Mouse (Mus musculus) midbrain, embryonic 12.5 days (tissue): ENCODE measurements around the gene Rsl1d1. TPM values are rescaled to one million over a fixed set of nuclear protein-coding genes. Genes with fewer than 3 reads are reported as not detected.
"Not testable (repeated sequence)": the region's sequence is repeated elsewhere in the genome, so short reads cannot be mapped to it uniquely, and the experiment has no call there.

Experiments used
- ATAC-seq: fragments of 200-750 bp; cut with Nextera tagmentation; 2 replicates; pipeline ENCODE4 v1.8.0; 2017; ENCODE audit warnings: low read depth, moderate TSS enrichment, moderate library complexity; ENCODE audit not compliant: low FRiP score
- H3K27ac ChIP-seq: fragments of 300-500 bp; sonication (generic); replicated peaks from 2 replicates; pipeline ENCODE4 v1.5.1; 2016; ENCODE audit warnings: mild to moderate bottlenecking
- H3K27me3 ChIP-seq: fragments of 300-500 bp; sonication (generic); 2 replicates; pipeline ENCODE4 v1.6.1; 2016; ENCODE audit warnings: mild to moderate bottlenecking
- H3K36me3 ChIP-seq: fragments of 300-500 bp; sonication (generic); 2 replicates; pipeline ENCODE4 v1.6.1; 2016
- H3K4me1 ChIP-seq: fragments of 300-500 bp; sonication (generic); 2 replicates; pipeline ENCODE4 v1.6.1; 2016
- H3K4me2 ChIP-seq: fragments of 300-500 bp; sonication (generic); replicated peaks from 2 replicates; pipeline ENCODE4 v1.6.1; 2016; ENCODE audit warnings: mild to moderate bottlenecking, moderate library complexity
- H3K4me3 ChIP-seq: fragments of 300-500 bp; sonication (generic); 2 replicates; pipeline ENCODE4 v1.5.1; 2016; ENCODE audit warnings: mild to moderate bottlenecking
- H3K9ac ChIP-seq: fragments of 300-500 bp; sonication (generic); replicated peaks from 2 replicates; pipeline ENCODE4 v1.6.1; 2016; ENCODE audit warnings: mild to moderate bottlenecking, moderate library complexity
- H3K9me3 ChIP-seq: fragments of 300-500 bp; sonication (generic); 2 replicates; pipeline ENCODE4 v1.6.1; 2016; ENCODE audit warnings: mild to moderate bottlenecking
- WGBS: fragments of 180-500 bp; shearing (Covaris S2); methylation state at CpG from one replicate; pipeline ENCODE4 v1.1.7; 2016; 5-methylcytosine and 5-hydroxymethylcytosine counted together
- microRNA-seq: library from miRNA; unstranded; fragments of <30 nt; microRNA quantifications from one replicate; pipeline ENCODE4, GENCODE M21; 2017
- polyA plus RNA-seq: library from polyadenylated mRNA; unstranded; fragments of >200 nt; fragmentation: Nextera tagmentation; extraction: Ambion mirVana; gene quantifications from 2 replicates; pipeline ENCODE4 v1.2.1, GENCODE M21; 2016

Gene Rsl1d1
- polyA plus RNA-seq, 1 experiment from 2014 or later = 209 TPM

- not testable (repeated sequence) for H3K4me3 ChIP-seq, H3K27ac ChIP-seq, H3K9me3 ChIP-seq, H3K9ac ChIP-seq, ATAC-seq, H3K27me3 ChIP-seq, H3K4me1 ChIP-seq, H3K4me2 ChIP-seq
- WGBS = 18% methylated on average over 56 of the region's 56 CpGs
- H3K36me3 ChIP-seq = peaks cover 52% of the 10 kb centered on the region
Measured at GRCm38 (mm10) chr16:11143706-11144483, 59.2 kb downstream of the Rsl1d1 start.

Small RNA genes within 50 kb of the gene (microRNA-seq; reads per million reads assigned to microRNA genes)
- gene Gm23935 = 123 reads per million, percentile 54 among the genes with 10 or more reads in this experiment

Other genes starting within 250 kb of the Rsl1d1 start
- gene Snn, start 142.4 kb downstream of the Rsl1d1 start, polyA plus RNA-seq = 106 and 113 TPM in 2 replicates
- gene Litaf, start 137.2 kb downstream of the Rsl1d1 start, polyA plus RNA-seq = 39.5 and 42.4 TPM in 2 replicates
- gene Txndc11, start 68.7 kb downstream of the Rsl1d1 start, polyA plus RNA-seq = 30.5 and 31.5 TPM in 2 replicates
- 103 and 106 TPM in 2 replicates for gene Zc3h7a, start 26.9 kb downstream of the Rsl1d1 start, polyA plus RNA-seq
- gene Gspt1, start 51.0 kb upstream of the Rsl1d1 start, polyA plus RNA-seq = 92.9 and 106 TPM in 2 replicates
- not detected in 2 replicates for gene Tnfrsf17, start 110.5 kb upstream of the Rsl1d1 start, polyA plus RNA-seq
- gene Snx29, start 119.6 kb upstream of the Rsl1d1 start, polyA plus RNA-seq = 19.6 and 19.9 TPM in 2 replicates